Comparison of ENCODE assay signal across 8 mouse cellular contexts in the genomic region with DNA sequence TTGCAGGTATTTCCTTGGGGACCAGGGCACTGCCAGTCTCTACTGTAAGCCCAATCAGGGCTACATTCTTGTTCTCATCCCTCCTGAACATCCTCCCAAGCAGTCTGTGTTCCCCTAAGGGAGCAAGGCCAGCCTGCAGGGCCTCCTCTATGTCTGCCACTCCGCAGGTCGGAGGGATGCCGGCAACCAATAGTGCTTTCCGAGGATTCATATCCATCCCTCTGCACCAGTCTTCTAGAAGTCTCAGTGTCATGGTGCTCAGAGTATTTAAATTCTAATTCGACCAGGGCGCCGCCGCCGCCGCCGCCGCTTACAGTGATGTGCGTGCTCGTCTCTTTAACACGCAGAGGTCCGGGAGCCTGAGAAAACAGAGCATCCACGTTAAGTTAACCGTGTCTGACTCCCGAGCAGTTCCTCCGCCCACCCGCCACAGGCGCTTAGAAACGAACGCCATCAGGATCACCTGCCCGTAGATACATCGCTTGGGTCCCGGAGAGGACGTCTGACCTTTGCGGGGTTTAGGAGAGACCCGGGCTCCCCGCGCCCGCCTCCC. TPM values are rescaled to one million over a fixed set of nuclear protein-coding genes. Genes with fewer than 3 reads are reported as not detected.
DNase-seq lines count a peak whose midpoint lies in the region; TF ChIP-seq lines count a peak whose summit lies in the region.

No protein-coding gene starts in this region.

- TF ChIP-seq CTCF in spleen, adult 2 months (IDR thresholded peaks at IDR 0.05; ENCODE audit: extremely low read depth, insufficient read depth, insufficient read length, insufficient replicate concordance), result no peak
- 0 out of 2 replicates have a peak, but pooled peaks have one; percentile 3 for TF ChIP-seq CTCF in olfactory bulb, adult 2 months (IDR thresholded peaks at IDR 0.05; ENCODE audit: insufficient read depth, low read depth, low read length)

- H3K4me1 ChIP-seq in spleen, adult 2 months (ENCODE audit: control insufficient read depth, insufficient read depth, insufficient read length), result peaks cover 2% of the 10 kb centered on the region; the same call in 1 of the 2 replicates
- peaks cover 22% of the 10 kb centered on the region for H3K4me1 ChIP-seq in limb, embryonic 10.5 days
- H3K4me1 ChIP-seq in olfactory bulb, adult 2 months (ENCODE audit: control insufficient read depth, insufficient read depth, low read length), result peaks cover 3% of the 10 kb centered on the region

- 1% methylated on average over 33 of the region's 33 CpGs for WGBS in spleen, adult 2 months
- WGBS in limb, embryonic 10.5 days, result under 1% methylated on average over 33 of the region's 33 CpGs
- WGBS in olfactory bulb, adult 2 months, result under 1% methylated on average over 33 of the region's 33 CpGs

- no peak for TF ChIP-seq POLR2A in spleen, adult 2 months (IDR thresholded peaks at IDR 0.05; ENCODE audit: low read depth, low read length)
- TF ChIP-seq POLR2A in olfactory bulb, adult 2 months (IDR thresholded peaks at IDR 0.05; ENCODE audit: insufficient read depth, low read depth, low read length), result no peak

- H3K4me3 ChIP-seq in spleen, adult 2 months (ENCODE audit: extremely low read depth, insufficient read depth, insufficient read length), result peak overlapping the region; percentile 96
- peak overlapping the region; percentile 81 for H3K4me3 ChIP-seq in limb, embryonic 10.5 days
- peak overlapping the region; percentile 81 for H3K4me3 ChIP-seq in olfactory bulb, adult 2 months (ENCODE audit: insufficient read depth, low read depth, low read length)

- peak overlapping the region; percentile 94 for H3K27ac ChIP-seq in spleen, adult 2 months (ENCODE audit: insufficient read depth, low read length)
- peak overlapping the region; percentile 91 for H3K27ac ChIP-seq in limb, embryonic 10.5 days
- H3K27ac ChIP-seq in olfactory bulb, adult 2 months (ENCODE audit: insufficient read depth, low read depth, low read length), result peak overlapping the region; percentile 85

- no peaks in the 10 kb centered on the region for H3K27me3 ChIP-seq in spleen, adult 2 months (ENCODE audit: control insufficient read depth, insufficient read depth, low read length)
- H3K27me3 ChIP-seq in limb, embryonic 10.5 days (ENCODE audit: low read depth, poor library complexity, severe bottlenecking), result no peaks in the 10 kb centered on the region

- no peaks in the 10 kb centered on the region for H3K36me3 ChIP-seq in spleen, adult 2 months (ENCODE audit: control insufficient read depth, insufficient read depth, low read length)
- peaks cover 29% of the 10 kb centered on the region for H3K36me3 ChIP-seq in limb, embryonic 10.5 days

- DNase-seq in embryo, embryonic 10 days (ENCODE audit: low spot score), result peak; percentile 17
- no peak for DNase-seq in embryo, embryonic 10.5 days (ENCODE audit: low spot score)
- DNase-seq in spleen, adult 2 months (ENCODE audit: low read depth in 1 of 2, low spot score in 2 of 2), result no peak
- no peak for DNase-seq in spleen, postnatal 14 days (ENCODE audit: low spot score in 2 of 2)
- DNase-seq in limb, embryonic 10.5 days (ENCODE audit: low spot score), result no peak
- no peak for DNase-seq in adrenal gland, adult 8-10 months
- no peak for DNase-seq in retina, embryonic 14.5 days (ENCODE audit: low spot score)

- no peaks in the 10 kb centered on the region for H3K9me3 ChIP-seq in limb, embryonic 10.5 days (replicated peaks)

RNA-seq across cellular contexts. Expression of gene Moap1, which starts 0.3 kb away (rescaled TPM):
- 0.32 and 0.40 TPM in 2 replicates for polyA plus RNA-seq in spleen, adult 2 months (2012; rRNA removed)
- polyA plus RNA-seq in limb, embryonic 10.5 days (2016; fragmentation: Nextera tagmentation; extraction: Ambion mirVana), result 34.8 and 38.8 TPM in 2 replicates
- not detected in 2 replicates for polyA plus RNA-seq in olfactory bulb, adult 2 months (2012; ENCODE audit: insufficient read depth, insufficient read length, low replicate concordance, missing spikeins)
- 10 to 100 TPM in 3 of 4 experiments, 1 to 10 TPM in 1; 8.2 to 13.6 (median 11.5) TPM for total RNA-seq in adrenal gland, adult 8-10 months (2022)

RNA-seq across cellular contexts. Expression of gene Tmem251, which starts 0.5 kb away (rescaled TPM):
- polyA plus RNA-seq in spleen, adult 2 months (2012; rRNA removed), result 1.8 and 2.6 TPM in 2 replicates
- 11.7 TPM in 2 replicates for polyA plus RNA-seq in limb, embryonic 10.5 days (2016; fragmentation: Nextera tagmentation; extraction: Ambion mirVana)
- not detected in 2 replicates for polyA plus RNA-seq in olfactory bulb, adult 2 months (2012; ENCODE audit: insufficient read depth, insufficient read length, low replicate concordance, missing spikeins)
- total RNA-seq in adrenal gland, adult 8-10 months (2022), result 1 to 10 TPM; 7.2 to 8.8 (median 7.7) TPM

RNA-seq across cellular contexts. Expression of gene Gm28051, which starts 14.5 kb away (rescaled TPM):
- not detected in 2 replicates for polyA plus RNA-seq in spleen, adult 2 months (2012; rRNA removed)
- not detected in 2 replicates for polyA plus RNA-seq in limb, embryonic 10.5 days (2016; fragmentation: Nextera tagmentation; extraction: Ambion mirVana)
- polyA plus RNA-seq in olfactory bulb, adult 2 months (2012; ENCODE audit: insufficient read depth, insufficient read length, low replicate concordance, missing spikeins), result not detected in 2 replicates
- not detected for total RNA-seq in adrenal gland, adult 8-10 months (2022)

RNA-seq across cellular contexts. Expression of gene Gon7, which starts 14.5 kb away (rescaled TPM):
- 11.3 and 13.7 TPM in 2 replicates for polyA plus RNA-seq in spleen, adult 2 months (2012; rRNA removed)
- polyA plus RNA-seq in limb, embryonic 10.5 days (2016; fragmentation: Nextera tagmentation; extraction: Ambion mirVana), result 46.1 and 52.2 TPM in 2 replicates
- not detected in 2 replicates for polyA plus RNA-seq in olfactory bulb, adult 2 months (2012; ENCODE audit: insufficient read depth, insufficient read length, low replicate concordance, missing spikeins)
- total RNA-seq in adrenal gland, adult 8-10 months (2022), result 10 to 100 TPM; 12.1 to 16.5 (median 14.6) TPM

RNA-seq across cellular contexts. Expression of gene Ubr7, which starts 14.7 kb away (rescaled TPM):
- 9.3 and 10.3 TPM in 2 replicates for polyA plus RNA-seq in spleen, adult 2 months (2012; rRNA removed)
- 55.8 and 56.5 TPM in 2 replicates for polyA plus RNA-seq in limb, embryonic 10.5 days (2016; fragmentation: Nextera tagmentation; extraction: Ambion mirVana)
- polyA plus RNA-seq in olfactory bulb, adult 2 months (2012; ENCODE audit: insufficient read depth, insufficient read length, low replicate concordance, missing spikeins), result not detected in 2 replicates
- total RNA-seq in adrenal gland, adult 8-10 months (2022), result 10 to 100 TPM; 30.2 to 41.2 (median 36.3) TPM
